Mouse (Mus musculus): ENCODE results near the gene Gon7.

DNA sequence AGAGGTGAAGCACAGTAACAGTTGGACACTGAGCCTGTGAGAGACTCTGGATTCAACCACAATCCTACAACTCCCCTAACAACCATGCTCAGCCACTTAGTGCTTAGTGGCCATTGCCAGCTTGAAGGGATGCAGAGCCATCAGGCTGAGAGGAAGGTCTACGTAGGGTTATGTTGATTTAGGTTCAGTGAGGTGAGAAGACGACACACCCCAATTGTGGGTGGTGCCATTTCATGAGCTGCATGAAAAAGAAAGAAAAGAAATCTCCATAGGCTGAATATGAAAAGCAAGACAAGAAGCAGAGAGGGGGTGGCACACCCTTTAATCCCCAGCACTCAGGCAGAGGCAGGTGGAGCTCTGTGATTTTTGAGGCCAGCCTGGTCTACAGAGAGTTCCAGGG lies 43.5 kb downstream of the Gon7 start:
- no peak for TF ChIP-seq POLR2A (IDR thresholded peaks at IDR 0.05; ENCODE audit: low read depth, low read length)
- no peak for TF ChIP-seq CTCF (IDR thresholded peaks at IDR 0.05; ENCODE audit: extremely low read depth, insufficient read length, insufficient replicate concordance, low read depth, low read length)
